ENCODE assay signal across 8 mouse cellular contexts in the genomic region with DNA sequence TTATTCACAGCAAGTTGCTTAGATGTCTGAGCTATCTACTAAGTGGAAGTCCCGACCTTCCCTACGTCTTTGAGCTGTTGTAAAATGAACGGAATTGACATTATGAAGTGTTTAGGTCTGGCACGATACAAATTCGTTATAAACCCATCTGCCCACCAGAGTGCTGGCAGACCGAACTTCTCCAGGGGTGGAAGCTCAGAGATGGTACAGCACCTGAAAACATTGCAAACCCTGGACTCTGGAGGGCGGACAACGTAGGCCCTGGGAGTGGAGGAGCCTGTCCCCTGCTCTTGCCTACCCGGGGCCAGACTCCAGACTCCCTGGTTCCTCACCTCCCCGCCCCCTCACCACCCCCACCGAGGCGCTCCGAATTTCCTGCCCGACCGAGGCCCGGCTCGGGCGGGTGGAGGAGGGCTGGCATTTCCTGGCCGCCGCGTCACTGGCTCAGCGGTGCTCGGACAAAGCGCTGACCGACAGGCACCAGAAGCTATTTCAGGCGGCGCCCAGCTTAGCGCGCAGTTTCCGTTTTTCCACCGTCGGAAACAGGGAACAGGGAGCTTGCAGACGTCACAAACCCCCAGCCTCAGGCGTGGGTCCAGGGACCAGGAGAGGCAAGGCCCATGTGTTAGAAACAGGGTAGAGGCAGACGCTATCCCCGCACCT. TPM values are rescaled to one million over a fixed set of nuclear protein-coding genes. Genes with fewer than 3 reads are reported as not detected.
DNase-seq lines count a peak whose midpoint lies in the region; ATAC-seq and TF ChIP-seq lines count a peak whose summit lies in the region.

No protein-coding gene starts in this region.

- peak overlapping the region; percentile 9; the same call in 1 of the 2 replicates for H3K4me3 ChIP-seq in layer of hippocampus, adult 2 months
- H3K4me3 ChIP-seq in hindbrain, postnatal 0 days (ENCODE audit: low read length), result peak overlapping the region; percentile 16
- peak overlapping the region; percentile 37 for H3K4me3 ChIP-seq in liver, embryonic 12.5 days
- peak overlapping the region; percentile 25 for H3K4me3 ChIP-seq in midbrain, postnatal 0 days (ENCODE audit: low read depth, low read length)

- H3K4me1 ChIP-seq in hindbrain, postnatal 0 days (ENCODE audit: insufficient read depth, low read length), result peaks cover 5% of the 10 kb centered on the region
- H3K4me1 ChIP-seq in liver, embryonic 12.5 days, result peaks cover 88% of the 10 kb centered on the region
- H3K4me1 ChIP-seq in midbrain, postnatal 0 days (ENCODE audit: insufficient read depth, low read length), result 0 out of 2 replicates have a peak, but pooled peaks cover 3% of the 10 kb centered on the region

- peaks cover 57% of the 10 kb centered on the region for H3K27me3 ChIP-seq in hindbrain, postnatal 0 days (ENCODE audit: insufficient read depth, low read length)
- peaks cover 16% of the 10 kb centered on the region; the same call in 1 of the 2 replicates for H3K27me3 ChIP-seq in liver, embryonic 12.5 days (replicated peaks)
- H3K27me3 ChIP-seq in midbrain, postnatal 0 days (ENCODE audit: insufficient read depth, low read length), result peaks cover 37% of the 10 kb centered on the region

- TF ChIP-seq CTCF in layer of hippocampus, adult 2 months (conservative IDR thresholded peaks at IDR 0.05), result no peak
- no peak for TF ChIP-seq CTCF in brain, embryonic 14.5 days (IDR thresholded peaks at IDR 0.05; ENCODE audit: borderline replicate concordance, extremely low read depth, insufficient read depth, insufficient read length)
- no peak for TF ChIP-seq CTCF in hindbrain, postnatal 0 days (IDR thresholded peaks at IDR 0.05; ENCODE audit: low read depth)
- TF ChIP-seq CTCF in midbrain, postnatal 0 days (IDR thresholded peaks at IDR 0.05), result no peak

- no peak overlapping the region; the same call in 1 of the 2 replicates for H3K9ac ChIP-seq in hindbrain, postnatal 0 days (replicated peaks; ENCODE audit: low read length)
- H3K9ac ChIP-seq in liver, embryonic 12.5 days, result peak overlapping the region; percentile 75
- peak overlapping the region; percentile 42; the same call in 1 of the 2 replicates for H3K9ac ChIP-seq in midbrain, postnatal 0 days (replicated peaks; ENCODE audit: low read length, poor library complexity, severe bottlenecking)

- DNase-seq in layer of hippocampus, adult 2 months (ENCODE audit: low spot score in 2 of 2), result no peak
- no peak for DNase-seq in layer of hippocampus, adult 8-10 months (ENCODE audit: low spot score in 2 of 2)
- peak; percentile 57 for DNase-seq in brain, embryonic 14.5 days (ENCODE audit: low read depth)
- peak; percentile 59 for DNase-seq in gastrocnemius, postnatal 14 days
- DNase-seq in hindbrain, postnatal 0 days (ENCODE audit: low spot score), result peak; percentile 38
- peak; percentile 5 for DNase-seq in midbrain, postnatal 0 days (ENCODE audit: low spot score)
- no peak for DNase-seq in B cell, adult 2 months

- no peaks in the 10 kb centered on the region for H3K9me3 ChIP-seq in hindbrain, postnatal 0 days (ENCODE audit: low read length)
- H3K9me3 ChIP-seq in liver, embryonic 12.5 days (replicated peaks), result no peaks in the 10 kb centered on the region
- H3K9me3 ChIP-seq in midbrain, postnatal 0 days (ENCODE audit: low read length), result no peaks in the 10 kb centered on the region

- intact Hi-C loops in gastrocnemius, postnatal 14 days (cut with DNase I; ENCODE audit: low total_unique reads), result no loop called here

- H3K36me3 ChIP-seq in hindbrain, postnatal 0 days (ENCODE audit: insufficient read depth, low read length), result no peaks in the 10 kb centered on the region
- H3K36me3 ChIP-seq in liver, embryonic 12.5 days, result no peaks in the 10 kb centered on the region
- no peaks in the 10 kb centered on the region for H3K36me3 ChIP-seq in midbrain, postnatal 0 days (ENCODE audit: insufficient read depth, low read length)

- peak; percentile 48; the same call in 1 of the 2 replicates for ATAC-seq in hindbrain, postnatal 0 days
- ATAC-seq in liver, embryonic 12.5 days, result peak; percentile 4; the same call in 1 of the 2 replicates
- no peak; the same call in 1 of the 2 replicates for ATAC-seq in midbrain, postnatal 0 days (ENCODE audit: low FRiP score)

- no peak for TF ChIP-seq POLR2A in brain, embryonic 14.5 days (IDR thresholded peaks at IDR 0.05; ENCODE audit: borderline replicate concordance, extremely low read depth, insufficient read depth, insufficient read length, poor library complexity, severe bottlenecking)

- peak overlapping the region; percentile 64 for H3K27ac ChIP-seq in layer of hippocampus, adult 2 months
- H3K27ac ChIP-seq in hindbrain, postnatal 0 days, result no peak overlapping the region
- peak overlapping the region; percentile 81 for H3K27ac ChIP-seq in liver, embryonic 12.5 days
- no peak overlapping the region for H3K27ac ChIP-seq in midbrain, postnatal 0 days (ENCODE audit: low read depth, low read length)

- whole genome bisulfite sequencing in hindbrain, postnatal 0 days, result 1% methylated on average over 36 of the region's 36 CpGs
- WGBS in liver, embryonic 12.5 days (ENCODE audit: insufficient replicate concordance), result 4% methylated on average over 36 of the region's 36 CpGs
- under 1% methylated on average over 36 of the region's 36 CpGs for WGBS in midbrain, postnatal 0 days

- H3K4me2 ChIP-seq in hindbrain, postnatal 0 days (ENCODE audit: low read depth, low read length), result peak overlapping the region; percentile 48
- peak overlapping the region; percentile 69 for H3K4me2 ChIP-seq in liver, embryonic 12.5 days
- H3K4me2 ChIP-seq in midbrain, postnatal 0 days (ENCODE audit: low read depth, low read length, poor library complexity, severe bottlenecking), result peak overlapping the region; percentile 49

RNA-seq across cellular contexts. Expression of a gene that starts 3.8 kb away (rescaled TPM):
- 1 to 10 TPM in 1 of 2 experiments, under 1 TPM in 1; 0.86 to 1.0 TPM for total RNA-seq in layer of hippocampus, adult 2 months (2021)
- total RNA-seq in layer of hippocampus, adult 8-10 months (2022), result 1 to 10 TPM; 1.1 to 2.6 (median 1.7) TPM
- polyA plus RNA-seq in brain, embryonic 14.5 days (2012; rRNA removed), result 20.7 and 29.7 TPM in 2 replicates
- total RNA-seq in gastrocnemius, postnatal 14 days (2021), result 1 to 10 TPM; 1.9 to 2.5 TPM
- 18.1 and 19.4 TPM in 2 replicates for total RNA-seq in hindbrain, postnatal 0 days (2014; rRNA removed)
- 1.1 and 1.6 TPM in 2 replicates for polyA plus RNA-seq in hindbrain, postnatal 0 days (2015; fragmentation: Nextera tagmentation; extraction: Ambion mirVana)
- polyA plus RNA-seq in liver, embryonic 12.5 days (2016; fragmentation: Nextera tagmentation; extraction: Ambion mirVana), result 57.1 and 58.7 TPM in 2 replicates
- 64.8 and 73.5 TPM in 2 replicates for total RNA-seq in midbrain, postnatal 0 days (2014; rRNA removed)
- polyA plus RNA-seq in midbrain, postnatal 0 days (2015; fragmentation: Nextera tagmentation; extraction: Ambion mirVana), result 6.6 and 6.8 TPM in 2 replicates

RNA-seq across cellular contexts. Expression of a gene that starts 36.0 kb away (rescaled TPM):
- under 1 TPM in 1 of 2 experiments, not detected in 1; 0.96 TPM for total RNA-seq in layer of hippocampus, adult 2 months (2021)
- total RNA-seq in layer of hippocampus, adult 8-10 months (2022), result 1 to 10 TPM in 1 of 4 experiments, under 1 TPM in 3; 0.54 to 1.5 (median 0.74) TPM
- 3.4 and 3.9 TPM in 2 replicates for polyA plus RNA-seq in brain, embryonic 14.5 days (2012; rRNA removed)
- total RNA-seq in gastrocnemius, postnatal 14 days (2021), result under 1 TPM in 1 of 2 experiments, not detected in 1; 0.57 TPM
- total RNA-seq in hindbrain, postnatal 0 days (2014; rRNA removed), result 0.58 and 5.2 TPM in 2 replicates
- polyA plus RNA-seq in hindbrain, postnatal 0 days (2015; fragmentation: Nextera tagmentation; extraction: Ambion mirVana), result 4.2 and 4.9 TPM in 2 replicates
- polyA plus RNA-seq in liver, embryonic 12.5 days (2016; fragmentation: Nextera tagmentation; extraction: Ambion mirVana), result 30.2 and 33.1 TPM in 2 replicates
- total RNA-seq in midbrain, postnatal 0 days (2014; rRNA removed), result 1.3 and 1.9 TPM in 2 replicates
- polyA plus RNA-seq in midbrain, postnatal 0 days (2015; fragmentation: Nextera tagmentation; extraction: Ambion mirVana), result 3.0 and 3.7 TPM in 2 replicates

RNA-seq across cellular contexts. Expression of a gene that starts 52.5 kb away (rescaled TPM):
- total RNA-seq in layer of hippocampus, adult 2 months (2021), result under 1 TPM; 0.27 to 0.69 TPM
- total RNA-seq in layer of hippocampus, adult 8-10 months (2022), result under 1 TPM in 3 of 4 experiments, not detected in 1; 0.12 to 0.54 (median 0.20) TPM
- 6.4 and 9.9 TPM in 2 replicates for polyA plus RNA-seq in brain, embryonic 14.5 days (2012; rRNA removed)
- under 1 TPM; 0.84 to 0.86 TPM for total RNA-seq in gastrocnemius, postnatal 14 days (2021)
- 2.8 and 3.6 TPM in 2 replicates for total RNA-seq in hindbrain, postnatal 0 days (2014; rRNA removed)
- 2.3 and 2.8 TPM in 2 replicates for polyA plus RNA-seq in hindbrain, postnatal 0 days (2015; fragmentation: Nextera tagmentation; extraction: Ambion mirVana)
- 14.2 and 16.2 TPM in 2 replicates for polyA plus RNA-seq in liver, embryonic 12.5 days (2016; fragmentation: Nextera tagmentation; extraction: Ambion mirVana)
- 1.9 and 2.6 TPM in 2 replicates for total RNA-seq in midbrain, postnatal 0 days (2014; rRNA removed)
- polyA plus RNA-seq in midbrain, postnatal 0 days (2015; fragmentation: Nextera tagmentation; extraction: Ambion mirVana), result 1.4 and 1.8 TPM in 2 replicates

Comparison
In these comparisons a context has a peak if more than half of its experiments do, and no peak if none do; other contexts are left out.
1. DNase-seq: peak in brain, embryonic 14.5 days (single experiment), gastrocnemius, postnatal 14 days (single experiment), hindbrain, postnatal 0 days (single experiment) and midbrain, postnatal 0 days (single experiment); none in layer of hippocampus, adult 2 months (0 of 2), layer of hippocampus, adult 8-10 months (0 of 2) and B cell, adult 2 months (0 of 2).
2. H3K27ac ChIP-seq: peak in layer of hippocampus, adult 2 months (single experiment) and liver, embryonic 12.5 days (single experiment); none in hindbrain, postnatal 0 days (single experiment) and midbrain, postnatal 0 days (single experiment).
3. Peak in every context shown above with its lines, with median percentiles within 50 percentile points of each other: H3K4me3 ChIP-seq and H3K4me2 ChIP-seq.